Mouse (Mus musculus) forebrain, embryonic 15.5 days (tissue): ENCODE results near the gene Tex11. TPM values are rescaled to one million over a fixed set of nuclear protein-coding genes. Genes with fewer than 3 reads are reported as not detected.
A peak's percentile ranks its signal among the peaks of the same experiment; 100 is the strongest.
"Not testable (repeated sequence)": the region's sequence is repeated elsewhere in the genome, so short reads cannot be mapped to it uniquely, and the experiment has no call there.

Source experiments
- ATAC-seq: fragments of 200-750 bp; cut with Nextera tagmentation; replicated peaks from 2 replicates; pipeline ENCODE4 v1.8.0; 2017; ENCODE audit warnings: mild to moderate bottlenecking, moderate TSS enrichment, moderate library complexity
- H3K27ac ChIP-seq: fragments of 300-500 bp; sonication (generic); replicated peaks from 2 replicates; pipeline ENCODE4 v1.5.1; 2015; ENCODE audit warnings: mild to moderate bottlenecking, inconsistent platforms
- H3K27me3 ChIP-seq: fragments of 300-500 bp; sonication (generic); 2 replicates; pipeline ENCODE4 v1.6.1; 2015; ENCODE audit warnings: inconsistent platforms
- H3K36me3 ChIP-seq: fragments of 300-500 bp; sonication (generic); 2 replicates; pipeline ENCODE4 v1.6.1; 2015; ENCODE audit warnings: mild to moderate bottlenecking, inconsistent platforms
- H3K4me1 ChIP-seq: fragments of 300-500 bp; sonication (generic); 2 replicates; pipeline ENCODE4 v1.6.1; 2015; ENCODE audit warnings: inconsistent platforms
- H3K4me2 ChIP-seq: fragments of 300-500 bp; sonication (generic); replicated peaks from 2 replicates; pipeline ENCODE4 v1.6.1; 2015; ENCODE audit warnings: mild to moderate bottlenecking, inconsistent platforms
- H3K4me3 ChIP-seq: fragments of 300-500 bp; sonication (generic); 2 replicates; pipeline ENCODE4 v1.5.1; 2015; ENCODE audit warnings: mild to moderate bottlenecking, inconsistent platforms
- H3K9ac ChIP-seq: fragments of 300-500 bp; sonication (generic); replicated peaks from 2 replicates; pipeline ENCODE4 v1.6.1; 2015; ENCODE audit warnings: mild to moderate bottlenecking, inconsistent platforms
- H3K9me3 ChIP-seq: fragments of 300-500 bp; sonication (generic); 2 replicates; pipeline ENCODE4 v1.6.1; 2016; ENCODE audit warnings: inconsistent platforms
- WGBS: fragments of 180-500 bp; shearing (Covaris S2); methylation state at CpG from one replicate; pipeline ENCODE4 v1.1.7; 2015; ENCODE audit warnings: mixed read lengths; 5-methylcytosine and 5-hydroxymethylcytosine counted together
- polyA plus RNA-seq: library from polyadenylated mRNA; unstranded; fragments of >200 nt; fragmentation: Nextera tagmentation; extraction: Ambion mirVana; gene quantifications from 2 replicates; pipeline ENCODE4 v1.2.1, GENCODE M21; 2015

The Tex11 gene
- polyA plus RNA-seq: not detected in 2 replicates

GRCm38 (mm10) chrX:101059541-101059940 lies at the start of gene Tex11:
Tex11 (minus strand) TSS chrX:101059667.
- Histone ChIP-seq H3K36me3 (no peaks in the 10 kb centered on the region), H3K9me3 (no peaks in the 10 kb centered on the region), H3K9ac (no peak within 1 kb of the TSS), H3K27me3 (no peaks in the 10 kb centered on the region), H3K27ac (no peak within 1 kb of the TSS), H3K4me2 (no peak within 1 kb of the TSS), H3K4me1 (no peaks in the 10 kb centered on the region), H3K4me3 (no peak within 1 kb of the TSS)
- WGBS: 94% methylated on average over 31 of the region's 31 CpGs
- ATAC-seq: no peak

GRCm38 (mm10) chrX:101085920-101086319 lies 26.5 kb upstream of the Tex11 start, which contains the start of gene Slc7a3:
Slc7a3 (minus strand) TSS chrX:101086020.
- no peak within 1 kb of the TSS for H3K27ac ChIP-seq
- no peaks in the 10 kb centered on the region for H3K9me3 ChIP-seq
- WGBS: 50% methylated on average over 11 of the region's 11 CpGs
- peak within 1 kb of the TSS; percentile 30 for H3K4me3 ChIP-seq
- H3K9ac ChIP-seq: no peak within 1 kb of the TSS
- peak within 1 kb of the TSS; percentile 48 for H3K4me2 ChIP-seq
- no peaks in the 10 kb centered on the region for H3K4me1 ChIP-seq
- H3K36me3 ChIP-seq: no peaks in the 10 kb centered on the region
- 0 out of 2 replicates have a peak, but pooled peaks cover 3% of the 10 kb centered on the region for H3K27me3 ChIP-seq
- no peak for ATAC-seq

DNA sequence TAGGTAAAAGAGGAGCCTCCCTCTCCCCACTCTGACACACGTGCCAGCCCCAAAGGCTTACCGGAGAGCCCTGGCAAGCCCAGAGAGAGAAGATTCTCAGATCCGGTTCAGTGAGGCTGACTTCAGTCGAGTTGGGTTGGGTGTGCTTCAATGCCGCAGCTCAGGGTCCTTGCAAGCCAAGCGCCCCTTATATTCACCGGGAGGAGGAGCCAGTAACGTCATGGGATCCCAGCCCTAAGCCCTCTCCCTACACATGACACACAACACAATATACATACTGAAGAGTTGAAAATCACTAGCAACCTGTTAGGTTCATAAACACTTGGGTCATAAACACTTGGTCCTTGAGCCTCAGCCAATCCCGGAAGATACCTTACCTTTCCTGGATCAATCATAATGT lies 25.7 kb upstream of the Tex11 start:
- ATAC-seq: 0 out of 2 replicates have a peak, but pooled peaks have one; percentile 43
- Histone ChIP-seq H3K4me3 (peak overlapping the region; percentile 30), H3K4me2 (peak overlapping the region; percentile 48)
- H3K9ac ChIP-seq, H3K9me3 ChIP-seq, H3K36me3 ChIP-seq, H3K4me1 ChIP-seq, H3K27me3 ChIP-seq, H3K27ac ChIP-seq: not testable (repeated sequence)
- WGBS: 28% methylated on average over 9 of the region's 9 CpGs

- 0 out of 2 replicates have a peak, but pooled peaks cover 3% of the 10 kb centered on the region for H3K27me3 ChIP-seq
- H3K9ac ChIP-seq: no peak overlapping the region
- no peaks in the 10 kb centered on the region for H3K36me3 ChIP-seq
- H3K27ac ChIP-seq: no peak overlapping the region
- no peak for ATAC-seq
- no peaks in the 10 kb centered on the region for H3K4me1 ChIP-seq
- no peaks in the 10 kb centered on the region for H3K9me3 ChIP-seq
- WGBS: 47% methylated on average over 2 of the region's 2 CpGs
- H3K4me2 ChIP-seq: no peak overlapping the region
- 0 out of 2 replicates have a peak overlapping the region, but pooled peaks have one; percentile 30 for H3K4me3 ChIP-seq
Observed at GRCm38 (mm10) chrX:101084192-101084591, 24.7 kb upstream of the Tex11 start.

DNA sequence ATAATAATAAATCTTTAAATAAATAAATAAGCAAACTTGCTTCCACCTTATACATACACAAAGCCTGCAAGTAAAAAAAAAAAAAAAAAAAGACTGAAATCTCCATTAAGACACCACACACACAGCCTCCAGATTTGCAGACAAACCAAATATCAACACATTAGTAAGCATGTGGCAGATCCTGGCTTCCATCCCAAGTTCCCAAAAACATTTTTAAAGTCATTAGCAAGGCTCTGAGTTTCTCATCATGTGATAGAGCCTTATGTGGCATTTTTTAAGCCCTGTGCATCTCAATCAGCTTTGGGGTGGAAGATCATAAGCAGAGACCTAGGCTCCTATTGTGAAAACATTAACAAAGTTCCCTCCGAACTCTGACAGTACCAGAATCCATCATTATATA lies 5.8 kb upstream of the Tex11 start:
- WGBS: 69% methylated on average over 1 of the region's 1 CpGs
- ATAC-seq: no peak; the same call in 1 of the 2 replicates
- H3K27ac ChIP-seq: no peak overlapping the region
- no peak overlapping the region for H3K9ac ChIP-seq
- no peaks in the 10 kb centered on the region for H3K9me3 ChIP-seq
- no peaks in the 10 kb centered on the region for H3K27me3 ChIP-seq
- no peak overlapping the region for H3K4me2 ChIP-seq
- H3K4me3 ChIP-seq: no peak overlapping the region
- H3K4me1 ChIP-seq: no peaks in the 10 kb centered on the region
- no peaks in the 10 kb centered on the region for H3K36me3 ChIP-seq

DNA sequence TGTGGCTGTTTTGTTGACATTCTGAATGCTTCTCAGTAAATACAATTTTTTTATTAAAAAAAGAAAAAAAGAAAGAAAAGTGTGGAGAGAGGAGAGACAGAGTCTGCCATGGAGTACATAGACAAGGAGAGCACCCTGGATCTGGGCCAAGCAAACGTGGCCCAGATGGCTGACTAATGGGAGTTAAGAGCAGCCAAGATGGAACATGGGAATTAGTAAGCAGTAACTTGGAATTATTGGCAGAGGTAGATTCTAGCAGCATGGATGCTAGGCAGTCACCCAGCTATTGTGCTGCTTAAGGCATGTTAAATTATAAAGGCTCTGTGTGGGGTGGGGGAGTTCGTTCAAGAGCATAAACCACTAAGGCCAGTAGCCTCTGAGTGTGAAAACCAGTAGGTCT lies 4.0 kb upstream of the Tex11 start:
- no peak overlapping the region for H3K4me3 ChIP-seq
- no peaks in the 10 kb centered on the region for H3K36me3 ChIP-seq
- H3K4me1 ChIP-seq: no peaks in the 10 kb centered on the region
- 46% methylated on average over 2 of the region's 2 CpGs for WGBS
- H3K27ac ChIP-seq: no peak overlapping the region
- H3K27me3 ChIP-seq: no peaks in the 10 kb centered on the region
- H3K9me3 ChIP-seq: no peaks in the 10 kb centered on the region
- H3K9ac ChIP-seq: no peak overlapping the region
- ATAC-seq: peak; percentile 78
- H3K4me2 ChIP-seq: no peak overlapping the region

- 42% methylated on average over 2 of the region's 2 CpGs for WGBS
- no peak overlapping the region for H3K27ac ChIP-seq
- no peaks in the 10 kb centered on the region for H3K36me3 ChIP-seq
- H3K27me3 ChIP-seq: no peaks in the 10 kb centered on the region
- H3K4me3 ChIP-seq: no peak overlapping the region
- no peaks in the 10 kb centered on the region for H3K4me1 ChIP-seq
- H3K9ac ChIP-seq: no peak overlapping the region
- no peak overlapping the region for H3K4me2 ChIP-seq
- H3K9me3 ChIP-seq: no peaks in the 10 kb centered on the region
- ATAC-seq: no peak
Observed at GRCm38 (mm10) chrX:100943640-100944039, 115.8 kb downstream of the Tex11 start.

DNA sequence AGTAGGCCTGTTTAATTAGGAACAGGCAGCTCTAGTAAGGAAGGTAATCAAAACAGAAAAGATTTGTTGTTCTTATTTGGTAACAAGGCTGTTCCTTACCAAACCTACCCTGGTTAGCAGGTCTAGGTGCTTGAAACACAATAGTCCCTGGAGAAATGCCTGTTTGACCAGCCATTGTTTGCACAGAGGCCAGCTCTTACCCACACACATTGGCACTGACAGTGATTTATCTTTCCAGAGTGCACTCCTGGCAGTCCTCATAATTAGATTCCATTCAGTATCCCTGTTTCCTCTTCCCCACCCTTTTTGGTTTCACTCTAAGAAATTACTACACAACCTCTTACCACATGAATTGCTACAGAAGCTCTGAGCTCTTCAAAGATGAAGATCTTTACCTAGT lies 220.3 kb downstream of the Tex11 start:
- H3K9ac ChIP-seq: no peak overlapping the region
- H3K27me3 ChIP-seq: no peaks in the 10 kb centered on the region
- no peaks in the 10 kb centered on the region for H3K4me1 ChIP-seq
- no peak overlapping the region for H3K4me3 ChIP-seq
- no peaks in the 10 kb centered on the region for H3K36me3 ChIP-seq
- ATAC-seq: no peak
- no peaks in the 10 kb centered on the region for H3K9me3 ChIP-seq
- H3K4me2 ChIP-seq: no peak overlapping the region
- no peak overlapping the region for H3K27ac ChIP-seq

DNA sequence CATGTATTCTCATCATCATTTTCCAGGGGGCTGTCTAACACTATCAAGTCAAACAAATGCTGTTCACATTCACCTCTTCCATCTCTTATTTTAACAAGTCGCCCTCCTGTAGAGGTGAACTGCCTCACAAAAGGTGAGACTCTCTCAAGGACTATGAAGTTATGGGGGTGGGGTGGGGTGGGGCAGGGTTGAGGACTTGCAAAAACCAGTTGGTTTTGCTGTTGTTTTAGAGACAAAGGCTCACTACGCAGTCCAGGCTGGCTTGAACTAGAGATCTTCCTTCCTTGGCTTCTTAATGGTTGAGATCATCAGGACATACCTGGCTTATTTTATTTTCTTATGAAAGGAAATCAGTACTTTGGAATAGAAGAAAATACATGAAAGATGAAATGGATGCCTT lies 226.7 kb downstream of the Tex11 start:
- ATAC-seq: no peak
- no peaks in the 10 kb centered on the region for H3K9me3 ChIP-seq
- no peak overlapping the region for H3K27ac ChIP-seq
- no peaks in the 10 kb centered on the region for H3K27me3 ChIP-seq
- no peak overlapping the region for H3K4me3 ChIP-seq
- no peaks in the 10 kb centered on the region for H3K4me1 ChIP-seq
- no peaks in the 10 kb centered on the region for H3K36me3 ChIP-seq
- no peak overlapping the region for H3K9ac ChIP-seq
- 84% methylated on average over 2 of the region's 2 CpGs for WGBS
- no peak overlapping the region for H3K4me2 ChIP-seq

DNA sequence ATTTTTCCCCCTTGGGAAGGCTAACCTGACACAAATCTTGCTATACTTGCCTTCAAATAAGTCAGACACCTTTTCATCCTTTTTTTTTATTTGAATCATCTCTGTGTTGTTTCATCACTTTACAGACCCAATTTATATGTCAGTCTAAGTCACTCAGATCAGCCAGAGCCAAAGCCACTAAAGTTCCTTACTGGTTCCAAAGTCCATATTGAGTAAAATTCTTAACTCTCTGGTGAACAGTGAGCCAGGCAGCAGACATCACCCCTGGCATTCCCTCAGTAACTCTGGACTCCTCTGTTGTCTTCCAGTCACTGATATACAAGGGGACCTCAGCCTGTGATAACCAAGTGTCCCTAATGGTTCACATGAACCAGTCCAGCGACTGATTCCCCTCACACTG lies 233.9 kb downstream of the Tex11 start:
- Histone ChIP-seq H3K4me2 (no peak overlapping the region), H3K27me3 (no peaks in the 10 kb centered on the region), H3K4me1 (no peaks in the 10 kb centered on the region), H3K4me3 (no peak overlapping the region), H3K9ac (no peak overlapping the region), H3K27ac (no peak overlapping the region), H3K9me3 (no peaks in the 10 kb centered on the region), H3K36me3 (no peaks in the 10 kb centered on the region)
- 47% methylated on average over 1 of the region's 1 CpGs for WGBS
- ATAC-seq: no peak

DNA sequence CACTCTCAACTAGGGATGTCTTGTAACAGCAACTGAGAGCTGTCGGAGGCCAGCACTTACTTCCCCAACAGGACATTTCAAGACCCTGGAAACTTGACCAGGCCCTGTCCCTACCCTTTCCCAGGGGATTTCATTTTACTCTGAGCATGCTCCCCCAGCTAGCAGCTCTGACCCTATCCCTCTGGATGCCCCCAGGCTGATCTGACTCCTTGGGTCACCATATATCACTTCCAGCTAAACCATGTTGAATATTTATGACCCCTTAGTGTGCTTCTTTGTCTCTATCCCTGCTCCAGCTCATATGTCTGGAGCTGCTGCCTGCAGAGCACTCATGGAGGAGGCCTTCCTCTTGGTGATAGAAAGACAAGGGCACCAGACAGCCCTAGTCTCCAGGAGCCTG lies 238.3 kb downstream of the Tex11 start:
- Histone ChIP-seq H3K36me3 (peaks cover 4% of the 10 kb centered on the region; the same call in 1 of the 2 replicates), H3K4me1 (no peaks in the 10 kb centered on the region), H3K4me3 (no peak overlapping the region), H3K9me3 (no peaks in the 10 kb centered on the region), H3K27ac (no peak overlapping the region), H3K4me2 (no peak overlapping the region), H3K27me3 (no peaks in the 10 kb centered on the region), H3K9ac (no peak overlapping the region)
- 73% methylated on average over 1 of the region's 1 CpGs for WGBS
- ATAC-seq: no peak

DNA sequence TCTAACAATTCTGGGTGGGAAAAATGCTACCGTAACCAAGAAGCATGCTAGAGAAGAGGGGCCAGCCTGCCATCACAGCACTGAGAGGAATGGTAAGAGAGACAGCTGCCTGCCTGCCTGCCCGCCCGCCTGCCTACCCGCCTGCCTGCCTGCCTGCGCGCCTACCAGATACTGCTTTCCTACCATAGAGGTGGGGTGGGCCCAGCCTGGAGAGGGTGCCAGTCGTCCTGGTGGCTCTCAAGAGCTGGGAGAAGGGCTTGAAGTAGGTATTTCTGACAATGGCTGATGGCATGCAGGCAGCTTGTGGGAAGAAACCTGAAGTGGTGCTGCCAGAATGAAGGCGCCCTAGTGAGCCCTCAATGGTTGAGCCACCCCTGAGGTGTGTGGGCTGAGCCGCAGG lies 240.8 kb downstream of the Tex11 start:
- Histone ChIP-seq H3K9ac (no peak overlapping the region), H3K27me3 (no peaks in the 10 kb centered on the region), H3K36me3 (peaks cover 20% of the 10 kb centered on the region; the same call in 1 of the 2 replicates), H3K27ac (no peak overlapping the region), H3K4me1 (no peaks in the 10 kb centered on the region), H3K4me3 (no peak overlapping the region), H3K4me2 (no peak overlapping the region), H3K9me3 (no peaks in the 10 kb centered on the region)
- 94% methylated on average over 9 of the region's 9 CpGs for WGBS
- ATAC-seq: no peak

- Histone ChIP-seq H3K4me2 (no peak overlapping the region), H3K4me1 (no peaks in the 10 kb centered on the region), H3K27me3 (no peaks in the 10 kb centered on the region), H3K36me3 (peaks cover 20% of the 10 kb centered on the region; the same call in 1 of the 2 replicates), H3K27ac (no peak overlapping the region), H3K9me3 (no peaks in the 10 kb centered on the region), H3K4me3 (no peak overlapping the region), H3K9ac (no peak overlapping the region)
- 87% methylated on average over 7 of the region's 7 CpGs for WGBS
- no peak for ATAC-seq
Observed at GRCm38 (mm10) chrX:100815766-100816165, 243.7 kb downstream of the Tex11 start.
